Mouse (Mus musculus): ENCODE measurements around the gene Entpd1. TPM values are rescaled to one million over a fixed set of nuclear protein-coding genes. Genes with fewer than 3 reads are reported as not detected.
"Not testable (repeated sequence)": the region's sequence is repeated elsewhere in the genome, so short reads cannot be mapped to it uniquely, and the experiment has no call there.

The Entpd1 gene
- polyA plus RNA-seq, 1 experiment from 2014 or later = 8.5 TPM

GRCm38 (mm10) chr19:40605189-40605588 is 7.0 kb upstream of the Entpd1 start:
- Histone ChIP-seq H3K27ac (ENCODE audit: low read depth, low read length) (no peak overlapping the region), H3K36me3 (ENCODE audit: control insufficient read depth, insufficient read depth, low read length) (0 out of 2 replicates have a peak, but pooled peaks cover 2% of the 10 kb centered on the region), H3K4me1 (replicated peaks; ENCODE audit: control insufficient read depth, insufficient read depth, low read length) (no peaks in the 10 kb centered on the region), H3K27me3 (ENCODE audit: control insufficient read depth, insufficient read depth, low read length) (no peaks in the 10 kb centered on the region), H3K9me3 (ENCODE audit: control insufficient read depth, low read length) (no peaks in the 10 kb centered on the region), H3K9ac (ENCODE audit: low read depth, low read length) (no peak overlapping the region), H3K4me3 (ENCODE audit: low read depth, low read length) (no peak overlapping the region), H3K4me2 (replicated peaks; ENCODE audit: low read depth, low read length) (no peak overlapping the region)
- ATAC-seq (ENCODE audit: low FRiP score) = no peak
- no peak for DNase-seq (ENCODE audit: low spot score)
- WGBS = 95% methylated on average over 9 of the region's 9 CpGs

- Histone ChIP-seq H3K4me2 (replicated peaks; ENCODE audit: low read depth, low read length) (no peak overlapping the region), H3K4me1 (replicated peaks; ENCODE audit: control insufficient read depth, insufficient read depth, low read length) (peaks cover 4% of the 10 kb centered on the region), H3K27ac (ENCODE audit: low read depth, low read length) (no peak overlapping the region), H3K36me3 (ENCODE audit: control insufficient read depth, insufficient read depth, low read length) (0 out of 2 replicates have a peak, but pooled peaks cover 2% of the 10 kb centered on the region), H3K27me3 (ENCODE audit: control insufficient read depth, insufficient read depth, low read length) (no peaks in the 10 kb centered on the region), H3K9me3 (ENCODE audit: control insufficient read depth, low read length) (no peaks in the 10 kb centered on the region), H3K9ac (ENCODE audit: low read depth, low read length) (no peak overlapping the region), H3K4me3 (ENCODE audit: low read depth, low read length) (no peak overlapping the region)
- ATAC-seq (ENCODE audit: low FRiP score) (no peak), DNase-seq (ENCODE audit: low spot score) (no peak)
- WGBS = 92% methylated on average over 6 of the region's 6 CpGs
Observed at GRCm38 (mm10) chr19:40607676-40608075, 4.5 kb upstream of the Entpd1 start.

DNA sequence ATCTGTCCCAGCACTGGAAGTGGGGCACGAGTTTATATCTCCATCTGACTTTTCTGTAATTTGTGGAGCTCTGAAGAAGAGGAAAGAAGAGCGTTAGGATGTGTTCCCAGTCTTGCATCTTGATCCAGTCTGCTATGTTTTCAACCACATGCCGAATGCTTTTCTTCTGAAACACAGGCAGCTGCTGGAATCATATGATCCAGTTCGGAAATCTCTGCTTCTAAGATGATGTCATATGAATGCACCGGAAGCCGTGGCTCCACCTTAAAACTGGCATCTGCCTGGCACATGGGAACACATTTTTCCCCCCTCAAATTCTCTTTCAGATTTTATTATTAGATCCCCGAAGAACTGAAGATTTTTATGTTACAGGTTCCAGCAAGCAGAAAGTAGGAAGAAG is 2.6 kb downstream of the Entpd1 start:
- Histone ChIP-seq H3K9me3 (ENCODE audit: control insufficient read depth, low read length) (no peaks in the 10 kb centered on the region), H3K27me3 (ENCODE audit: control insufficient read depth, insufficient read depth, low read length) (no peaks in the 10 kb centered on the region), H3K9ac (ENCODE audit: low read depth, low read length) (no peak overlapping the region), H3K4me1 (replicated peaks; ENCODE audit: control insufficient read depth, insufficient read depth, low read length) (peaks cover 4% of the 10 kb centered on the region), H3K4me3 (ENCODE audit: low read depth, low read length) (no peak overlapping the region), H3K27ac (ENCODE audit: low read depth, low read length) (no peak overlapping the region), H3K4me2 (replicated peaks; ENCODE audit: low read depth, low read length) (no peak overlapping the region), H3K36me3 (ENCODE audit: control insufficient read depth, insufficient read depth, low read length) (no peaks in the 10 kb centered on the region)
- WGBS = 87% methylated on average over 7 of the region's 7 CpGs
- ATAC-seq (ENCODE audit: low FRiP score) (no peak), DNase-seq (ENCODE audit: low spot score) (no peak)

DNA sequence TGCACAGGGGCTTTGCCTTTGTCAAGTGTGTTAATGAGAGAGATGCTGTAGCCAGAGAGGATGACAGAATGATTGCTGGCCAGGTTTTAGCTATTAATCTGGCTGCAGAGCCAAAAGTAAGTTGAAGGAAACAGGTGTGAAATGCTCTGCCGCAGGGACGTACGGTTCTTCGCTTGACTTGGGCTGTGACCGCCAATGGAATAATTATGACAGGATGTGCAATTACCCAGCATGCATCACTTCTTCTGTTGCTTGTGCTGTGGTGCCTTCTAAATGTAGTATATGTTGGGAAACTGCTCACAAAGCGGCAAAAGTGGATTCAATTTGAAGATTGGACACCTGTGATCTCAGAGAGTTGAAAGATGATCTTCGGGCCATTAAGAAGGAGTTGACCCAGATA is 3.9 kb downstream of the Entpd1 start:
- no peak for ATAC-seq (ENCODE audit: low FRiP score)
- Histone ChIP-seq H3K9ac (ENCODE audit: low read depth, low read length) (no peak overlapping the region), H3K36me3 (ENCODE audit: control insufficient read depth, insufficient read depth, low read length) (no peaks in the 10 kb centered on the region), H3K27ac (ENCODE audit: low read depth, low read length) (no peak overlapping the region), H3K4me1 (replicated peaks; ENCODE audit: control insufficient read depth, insufficient read depth, low read length) (peaks cover 4% of the 10 kb centered on the region), H3K4me3 (ENCODE audit: low read depth, low read length) (no peak overlapping the region), H3K4me2 (replicated peaks; ENCODE audit: low read depth, low read length) (no peak overlapping the region), H3K9me3 (ENCODE audit: control insufficient read depth, low read length) (no peaks in the 10 kb centered on the region), H3K27me3 (ENCODE audit: control insufficient read depth, insufficient read depth, low read length) (no peaks in the 10 kb centered on the region)
- no peak for DNase-seq (ENCODE audit: low spot score)
- WGBS = 95% methylated on average over 7 of the region's 7 CpGs

GRCm38 (mm10) chr19:40621616-40622015 is 9.4 kb downstream of the Entpd1 start:
- not testable (repeated sequence) for H3K9me3 ChIP-seq (ENCODE audit: control insufficient read depth, low read length); H3K9ac ChIP-seq (ENCODE audit: low read depth, low read length); H3K27ac ChIP-seq (ENCODE audit: low read depth, low read length); H3K4me1 ChIP-seq (replicated peaks; ENCODE audit: control insufficient read depth, insufficient read depth, low read length); H3K27me3 ChIP-seq (ENCODE audit: control insufficient read depth, insufficient read depth, low read length); ATAC-seq (ENCODE audit: low FRiP score); H3K4me3 ChIP-seq (ENCODE audit: low read depth, low read length); H3K36me3 ChIP-seq (ENCODE audit: control insufficient read depth, insufficient read depth, low read length); H3K4me2 ChIP-seq (replicated peaks; ENCODE audit: low read depth, low read length); DNase-seq (ENCODE audit: low spot score)
- 54% methylated on average over 7 of the region's 26 CpGs for WGBS

- Histone ChIP-seq H3K9ac (ENCODE audit: low read depth, low read length) (no peak overlapping the region), H3K9me3 (ENCODE audit: control insufficient read depth, low read length) (no peaks in the 10 kb centered on the region), H3K4me2 (replicated peaks; ENCODE audit: low read depth, low read length) (no peak overlapping the region), H3K27me3 (ENCODE audit: control insufficient read depth, insufficient read depth, low read length) (no peaks in the 10 kb centered on the region), H3K4me1 (replicated peaks; ENCODE audit: control insufficient read depth, insufficient read depth, low read length) (no peaks in the 10 kb centered on the region), H3K27ac (ENCODE audit: low read depth, low read length) (no peak overlapping the region), H3K4me3 (ENCODE audit: low read depth, low read length) (no peak overlapping the region), H3K36me3 (ENCODE audit: control insufficient read depth, insufficient read depth, low read length) (no peaks in the 10 kb centered on the region)
- ATAC-seq (ENCODE audit: low FRiP score) (no peak), DNase-seq (ENCODE audit: low spot score) (no peak)
- 80% methylated on average over 12 of the region's 12 CpGs for WGBS
Observed at GRCm38 (mm10) chr19:40625935-40626334, 13.8 kb downstream of the Entpd1 start.

GRCm38 (mm10) chr19:40628950-40629349 is 16.8 kb downstream of the Entpd1 start:
- no peaks in the 10 kb centered on the region for H3K4me1 ChIP-seq (replicated peaks; ENCODE audit: control insufficient read depth, insufficient read depth, low read length)
- H3K4me2 ChIP-seq (replicated peaks; ENCODE audit: low read depth, low read length) = no peak overlapping the region
- no peak for ATAC-seq (ENCODE audit: low FRiP score)
- H3K9me3 ChIP-seq (ENCODE audit: control insufficient read depth, low read length) = no peaks in the 10 kb centered on the region
- H3K27me3 ChIP-seq (ENCODE audit: control insufficient read depth, insufficient read depth, low read length) = no peaks in the 10 kb centered on the region
- H3K27ac ChIP-seq (ENCODE audit: low read depth, low read length) = no peak overlapping the region
- no peak overlapping the region for H3K4me3 ChIP-seq (ENCODE audit: low read depth, low read length)
- no peak for DNase-seq (ENCODE audit: low spot score)
- no peak overlapping the region for H3K9ac ChIP-seq (ENCODE audit: low read depth, low read length)
- no peaks in the 10 kb centered on the region for H3K36me3 ChIP-seq (ENCODE audit: control insufficient read depth, insufficient read depth, low read length)

- no peaks in the 10 kb centered on the region for H3K4me1 ChIP-seq (replicated peaks; ENCODE audit: control insufficient read depth, insufficient read depth, low read length)
- no peaks in the 10 kb centered on the region for H3K36me3 ChIP-seq (ENCODE audit: control insufficient read depth, insufficient read depth, low read length)
- no peaks in the 10 kb centered on the region for H3K27me3 ChIP-seq (ENCODE audit: control insufficient read depth, insufficient read depth, low read length)
- 93% methylated on average over 3 of the region's 3 CpGs for WGBS
- no peak overlapping the region for H3K27ac ChIP-seq (ENCODE audit: low read depth, low read length)
- H3K9me3 ChIP-seq (ENCODE audit: control insufficient read depth, low read length) = no peaks in the 10 kb centered on the region
- no peak for DNase-seq (ENCODE audit: low spot score)
- no peak for ATAC-seq (ENCODE audit: low FRiP score)
- H3K4me2 ChIP-seq (replicated peaks; ENCODE audit: low read depth, low read length) = no peak overlapping the region
- H3K4me3 ChIP-seq (ENCODE audit: low read depth, low read length) = no peak overlapping the region
- H3K9ac ChIP-seq (ENCODE audit: low read depth, low read length) = no peak overlapping the region
Observed at GRCm38 (mm10) chr19:40630096-40630495, 17.9 kb downstream of the Entpd1 start.

DNA sequence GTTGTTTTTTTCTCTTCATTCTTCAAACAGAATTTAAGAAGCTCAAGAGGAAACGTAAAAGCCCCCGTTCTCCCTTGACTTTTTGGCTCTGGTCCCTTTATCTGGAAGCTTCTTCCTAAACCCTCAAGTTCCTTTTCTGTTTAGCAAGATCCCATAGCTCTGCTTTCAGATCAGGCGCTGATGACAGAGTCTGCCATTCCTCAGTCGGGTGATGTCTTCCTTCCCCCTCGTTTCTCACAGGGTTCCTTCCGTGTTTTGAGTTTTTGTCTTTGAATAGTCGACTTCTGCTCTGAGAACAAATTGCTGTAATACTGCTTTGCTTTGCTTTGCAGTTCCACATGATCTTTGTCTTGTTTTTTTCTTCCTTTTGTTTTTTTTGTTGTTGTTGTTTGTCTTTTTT is 18.4 kb downstream of the Entpd1 start:
- Histone ChIP-seq H3K9me3 (ENCODE audit: control insufficient read depth, low read length) (no peaks in the 10 kb centered on the region), H3K4me2 (replicated peaks; ENCODE audit: low read depth, low read length) (no peak overlapping the region), H3K4me1 (replicated peaks; ENCODE audit: control insufficient read depth, insufficient read depth, low read length) (no peaks in the 10 kb centered on the region), H3K36me3 (ENCODE audit: control insufficient read depth, insufficient read depth, low read length) (no peaks in the 10 kb centered on the region), H3K27me3 (ENCODE audit: control insufficient read depth, insufficient read depth, low read length) (no peaks in the 10 kb centered on the region), H3K4me3 (ENCODE audit: low read depth, low read length) (no peak overlapping the region), H3K9ac (ENCODE audit: low read depth, low read length) (no peak overlapping the region), H3K27ac (ENCODE audit: low read depth, low read length) (no peak overlapping the region)
- WGBS = 84% methylated on average over 7 of the region's 7 CpGs
- no peak for ATAC-seq (ENCODE audit: low FRiP score)
- no peak for DNase-seq (ENCODE audit: low spot score)
